Mouse (Mus musculus) thymus, postnatal 25 days (tissue): ENCODE measurements around the gene Col7a1.

ENCODE experiments used
- DNase-seq: peaks from one replicate; pipeline ENCODE4 v3.0.0; 2022

Gene Col7a1

GRCm38 (mm10) chr9:108987704-108988350 lies 34.4 kb downstream of the Col7a1 start:
- DNase-seq = no peak

- no peak for DNase-seq
Measured at GRCm38 (mm10) chr9:108989802-108990461, 36.5 kb downstream of the Col7a1 start.

GRCm38 (mm10) chr9:108990462-108990820 lies 37.1 kb downstream of the Col7a1 start:
- DNase-seq = no peak

GRCm38 (mm10) chr9:108991428-108992084 lies 38.2 kb downstream of the Col7a1 start, which contains the start of gene Pfkfb4:
Pfkfb4 (plus strand) TSS chr9:108991778.
- DNase-seq = peak; percentile 91

- no peak for DNase-seq
Measured at GRCm38 (mm10) chr9:108992085-108992469, 38.7 kb downstream of the Col7a1 start.

GRCm38 (mm10) chr9:108992620-108993361 lies 39.4 kb downstream of the Col7a1 start:
- no peak for DNase-seq

- no peak for DNase-seq
Measured at GRCm38 (mm10) chr9:108996411-108996810, 43.0 kb downstream of the Col7a1 start.

GRCm38 (mm10) chr9:108998287-108999166 lies 45.1 kb downstream of the Col7a1 start:
- DNase-seq = no peak

- DNase-seq = no peak
Measured at GRCm38 (mm10) chr9:108999167-108999526, 45.8 kb downstream of the Col7a1 start.

GRCm38 (mm10) chr9:109000726-109001125 lies 47.3 kb downstream of the Col7a1 start:
- DNase-seq = peak; percentile 65

- peak; percentile 53 for DNase-seq
Measured at GRCm38 (mm10) chr9:109003201-109003600, 49.8 kb downstream of the Col7a1 start.

- DNase-seq = no peak
Measured at GRCm38 (mm10) chr9:109007025-109007780, 53.8 kb downstream of the Col7a1 start.

- DNase-seq = no peak
Measured at GRCm38 (mm10) chr9:109008081-109008480, 54.7 kb downstream of the Col7a1 start.

- no peak for DNase-seq
Measured at GRCm38 (mm10) chr9:109008994-109009635, 55.7 kb downstream of the Col7a1 start.

- no peak for DNase-seq
Measured at GRCm38 (mm10) chr9:109009636-109010315, 56.4 kb downstream of the Col7a1 start.

GRCm38 (mm10) chr9:109010316-109010690 lies 56.9 kb downstream of the Col7a1 start:
- no peak for DNase-seq

- no peak for DNase-seq
Measured at GRCm38 (mm10) chr9:109015397-109015796, 62.0 kb downstream of the Col7a1 start.

- DNase-seq = no peak
Measured at GRCm38 (mm10) chr9:109016973-109017604, 63.7 kb downstream of the Col7a1 start.

- DNase-seq = no peak
Measured at GRCm38 (mm10) chr9:109021428-109021827, 68.0 kb downstream of the Col7a1 start.
